Mouse (Mus musculus): Measurements from ENCODE around the gene Hist1h2af. TPM values are rescaled to one million over a fixed set of nuclear protein-coding genes. Genes with fewer than 3 reads are reported as not detected.
"Not testable (repeated sequence)": the region's sequence is repeated elsewhere in the genome, so short reads cannot be mapped to it uniquely, and the experiment has no call there.

The Hist1h2af gene
- total RNA-seq, 2 experiments from 2014 or later = 171 to 245 TPM

DNA sequence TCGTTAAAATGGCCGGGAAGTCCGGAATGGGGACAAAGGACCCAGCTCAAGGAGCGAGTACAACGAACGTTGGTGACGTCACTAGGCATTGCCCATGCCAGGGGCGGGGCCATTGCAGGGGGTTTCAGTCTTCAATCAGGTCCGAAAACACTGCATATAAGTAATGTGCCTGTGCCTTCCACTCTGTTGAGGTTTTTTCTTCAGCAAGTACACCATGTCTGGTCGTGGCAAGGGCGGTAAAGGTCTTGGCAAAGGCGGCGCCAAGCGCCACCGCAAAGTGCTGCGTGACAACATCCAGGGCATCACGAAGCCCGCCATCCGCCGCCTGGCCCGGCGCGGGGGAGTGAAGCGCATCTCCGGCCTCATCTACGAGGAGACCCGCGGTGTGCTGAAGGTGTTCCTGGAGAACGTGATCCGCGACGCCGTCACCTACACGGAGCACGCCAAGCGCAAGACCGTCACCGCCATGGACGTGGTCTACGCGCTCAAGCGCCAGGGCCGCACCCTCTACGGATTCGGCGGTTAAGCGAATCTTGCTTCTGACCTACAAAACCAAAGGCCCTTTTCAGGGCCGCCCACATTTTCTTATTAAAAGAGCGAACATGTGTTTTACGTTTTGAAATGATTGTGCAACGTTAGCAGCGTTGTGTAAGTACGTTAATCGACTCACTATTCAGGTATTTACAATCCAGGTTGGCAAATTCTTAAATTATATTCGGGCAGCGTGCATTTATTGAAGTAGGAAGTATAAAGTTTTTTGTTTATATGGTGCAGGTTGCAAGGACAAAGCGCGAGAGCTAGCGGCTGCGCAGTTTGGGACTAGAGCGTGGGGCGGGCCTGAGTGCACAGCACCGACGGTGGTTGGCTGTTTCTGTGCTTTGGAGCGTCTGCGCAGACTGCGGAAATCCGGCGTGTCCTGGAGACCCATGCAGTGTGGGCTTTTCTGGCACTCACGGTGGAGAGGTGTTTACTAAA is 2.5 kb upstream of the Hist1h2af start, which contains the start of gene Hist1h4h:
TSS of gene Hist1h4h (plus strand) at position 150 of the 975 bp plus-strand sequence.
- intact Hi-C loops (cut with DNase I) = loop anchor here (5.0 to 10.0 kb wide), 3 partner anchors 51 to 1489 kb away; partner anchors contain the start of genes Hist1h2ag, Hist1h2bb, Hist1h2bj and Hist1h3c
- peak; percentile 99 for DNase-seq

DNA sequence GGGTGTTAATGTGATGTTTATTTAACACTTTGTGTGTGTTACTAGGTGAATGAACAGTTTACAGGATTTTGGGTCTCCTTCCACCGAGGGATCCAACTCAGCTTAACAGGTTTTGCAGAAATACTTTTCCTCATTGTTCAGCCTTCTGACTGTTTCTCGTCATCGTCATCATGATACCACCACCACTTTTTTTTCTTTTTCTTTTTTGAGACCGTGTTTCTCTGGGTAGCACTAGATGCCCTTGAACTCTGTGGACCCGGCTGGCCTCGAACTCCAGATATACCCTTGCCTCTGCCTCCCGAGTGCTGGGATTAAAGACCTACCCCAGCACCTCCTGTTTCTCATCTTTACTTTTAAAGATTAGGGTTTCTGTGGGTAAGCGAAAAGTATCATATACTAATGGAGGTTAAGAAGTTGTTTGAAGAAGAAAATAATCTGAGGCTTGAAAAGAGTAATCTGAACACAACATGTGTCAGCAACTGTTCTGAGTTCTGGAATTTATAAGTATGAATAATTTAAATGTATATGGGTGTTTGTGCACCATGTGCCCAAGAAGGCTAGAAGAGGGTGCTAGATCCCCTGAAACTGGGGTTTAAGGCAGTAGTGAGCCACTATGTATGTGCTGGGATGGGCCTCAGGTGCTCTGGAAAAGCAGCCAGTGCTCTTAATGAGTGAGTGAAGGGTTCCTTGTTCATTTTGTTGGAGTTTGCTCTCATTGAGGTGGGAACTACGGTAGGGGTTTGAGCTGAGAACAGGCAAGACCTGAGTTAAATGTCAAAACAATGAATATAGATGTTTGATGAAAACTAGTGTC is 1.2 kb upstream of the Hist1h2af start:
- no peak for DNase-seq
- intact Hi-C loops (cut with DNase I) = loop anchor here (5.0 to 10.0 kb wide), 3 partner anchors 50 to 1490 kb away; partner anchors contain the start of genes Hist1h2ag, Hist1h2bb, Hist1h2bj and Hist1h3c

DNA sequence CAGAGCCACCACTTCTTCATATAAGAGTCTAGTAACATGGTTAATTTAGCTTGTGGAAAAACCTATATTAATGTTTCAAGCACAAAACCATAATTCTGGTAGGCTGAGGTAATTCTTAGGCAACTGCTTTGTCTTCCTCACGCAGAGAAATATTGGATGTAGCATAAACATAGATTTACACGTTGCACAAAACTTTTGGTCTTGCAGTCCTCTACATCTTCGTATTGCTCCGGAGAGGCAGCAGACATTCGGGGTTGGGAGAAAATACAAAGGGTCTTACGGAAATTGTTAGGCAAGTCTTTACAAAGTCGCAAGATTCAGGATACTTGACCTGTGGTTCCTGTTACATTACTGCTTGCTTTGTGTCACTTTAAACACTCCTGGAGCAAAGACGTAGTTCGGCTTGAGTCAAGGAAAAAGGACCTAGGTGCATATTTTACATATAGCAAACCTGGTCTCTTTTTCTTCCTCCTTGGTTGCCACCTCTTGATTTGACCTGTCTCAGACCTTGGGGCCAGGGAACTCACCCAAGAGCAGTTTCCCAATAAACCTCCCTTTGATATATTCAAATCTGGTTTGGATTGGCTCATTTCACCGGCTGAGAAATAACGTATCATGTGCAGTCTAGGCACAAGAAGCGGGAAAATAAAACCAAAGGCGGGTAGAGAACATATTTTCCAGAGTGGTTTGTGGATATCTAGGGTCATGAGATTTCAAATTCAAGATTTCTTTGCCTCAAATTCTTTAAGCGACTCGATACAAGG is 844 bp downstream of the Hist1h2af start:
- intact Hi-C loops (cut with DNase I) = loop anchor here (5.0 to 10.0 kb wide), 3 partner anchors 48 to 1492 kb away; partner anchors contain the start of genes Hist1h2ag, Hist1h2bb, Hist1h2bj and Hist1h3c
- DNase-seq = no peak

DNA sequence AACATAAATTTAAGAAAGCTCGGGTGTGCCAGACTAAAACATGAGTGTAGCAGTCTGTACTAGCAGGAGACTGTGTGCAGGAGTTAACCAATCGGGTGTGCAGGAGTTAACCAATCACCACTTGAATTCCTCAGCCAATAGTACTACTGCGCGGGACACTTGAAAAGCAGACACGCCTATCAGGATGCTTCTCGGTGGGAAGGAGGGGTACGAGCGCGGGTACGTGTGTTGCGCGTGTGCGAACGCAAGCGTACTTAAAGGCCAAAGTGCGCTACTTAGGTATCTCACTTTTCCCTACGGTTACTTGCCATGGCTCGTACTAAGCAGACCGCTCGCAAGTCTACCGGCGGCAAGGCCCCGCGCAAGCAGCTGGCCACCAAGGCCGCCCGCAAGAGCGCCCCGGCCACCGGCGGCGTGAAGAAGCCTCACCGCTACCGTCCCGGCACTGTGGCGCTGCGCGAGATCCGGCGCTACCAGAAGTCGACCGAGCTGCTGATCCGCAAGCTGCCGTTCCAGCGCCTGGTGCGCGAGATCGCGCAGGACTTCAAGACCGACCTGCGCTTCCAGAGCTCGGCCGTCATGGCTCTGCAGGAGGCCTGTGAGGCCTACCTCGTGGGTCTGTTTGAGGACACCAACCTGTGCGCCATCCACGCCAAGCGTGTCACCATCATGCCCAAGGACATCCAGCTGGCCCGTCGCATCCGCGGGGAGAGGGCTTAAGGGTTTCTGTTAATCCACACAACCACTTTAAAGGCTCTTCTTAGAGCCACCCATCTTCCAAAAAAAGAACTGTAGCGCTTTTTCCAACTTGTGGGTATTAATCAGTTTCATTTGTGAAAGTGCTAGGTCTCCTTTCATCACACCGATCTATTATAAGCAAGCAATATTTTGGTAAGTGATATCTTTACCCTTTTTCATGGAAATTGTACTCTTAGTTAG is 1.7 kb downstream of the Hist1h2af start, which contains the start of gene Hist1h3g:
TSS of gene Hist1h3g (plus strand) at position 286 of the 939 bp plus-strand sequence.
- intact Hi-C loops (cut with DNase I) = loop anchor here (10.0 kb wide), 1 partner anchor 209 kb away; the partner anchor contains the start of genes Hist1h2bb and Hist1h3c
- DNase-seq = peak; percentile 92 to 93

DNA sequence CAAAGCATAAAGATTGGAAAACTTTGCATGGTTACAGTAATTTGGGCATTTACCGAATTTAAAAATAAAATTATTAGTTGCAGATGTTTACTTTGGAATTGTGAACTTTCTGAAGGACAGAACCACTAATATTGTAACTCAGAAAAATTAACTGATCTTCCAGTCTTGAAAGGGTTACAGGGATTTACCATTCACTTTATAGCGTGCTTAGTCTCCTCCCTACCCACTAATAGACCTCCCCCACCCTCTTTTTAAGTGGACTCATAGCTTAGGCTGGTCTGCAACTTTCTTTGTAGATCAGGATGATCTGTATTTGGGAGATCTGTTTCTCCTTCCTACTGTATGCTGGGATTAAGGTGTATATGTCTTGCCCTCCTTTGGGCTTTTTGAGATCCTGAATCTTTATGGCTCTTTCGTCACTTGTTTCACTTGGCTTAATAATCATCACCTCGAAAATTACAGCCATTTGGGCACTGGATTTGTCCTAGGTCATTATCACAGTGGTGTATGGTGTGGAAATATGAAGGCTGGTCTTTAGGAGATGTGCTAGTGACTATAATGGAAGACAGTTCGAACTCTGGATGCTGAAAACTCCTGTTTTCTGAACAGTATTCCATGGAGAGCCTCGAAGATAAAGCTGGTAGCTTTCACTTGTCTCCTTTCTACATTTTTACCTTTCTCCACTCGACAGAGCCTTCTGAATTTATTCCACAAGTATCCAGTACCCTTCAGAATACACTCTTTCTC is 2.5 kb downstream of the Hist1h2af start:
- no peak for DNase-seq
- intact Hi-C loops (cut with DNase I) = loop anchor here (10.0 kb wide), 1 partner anchor 209 kb away; the partner anchor contains the start of genes Hist1h2bb and Hist1h3c

DNA sequence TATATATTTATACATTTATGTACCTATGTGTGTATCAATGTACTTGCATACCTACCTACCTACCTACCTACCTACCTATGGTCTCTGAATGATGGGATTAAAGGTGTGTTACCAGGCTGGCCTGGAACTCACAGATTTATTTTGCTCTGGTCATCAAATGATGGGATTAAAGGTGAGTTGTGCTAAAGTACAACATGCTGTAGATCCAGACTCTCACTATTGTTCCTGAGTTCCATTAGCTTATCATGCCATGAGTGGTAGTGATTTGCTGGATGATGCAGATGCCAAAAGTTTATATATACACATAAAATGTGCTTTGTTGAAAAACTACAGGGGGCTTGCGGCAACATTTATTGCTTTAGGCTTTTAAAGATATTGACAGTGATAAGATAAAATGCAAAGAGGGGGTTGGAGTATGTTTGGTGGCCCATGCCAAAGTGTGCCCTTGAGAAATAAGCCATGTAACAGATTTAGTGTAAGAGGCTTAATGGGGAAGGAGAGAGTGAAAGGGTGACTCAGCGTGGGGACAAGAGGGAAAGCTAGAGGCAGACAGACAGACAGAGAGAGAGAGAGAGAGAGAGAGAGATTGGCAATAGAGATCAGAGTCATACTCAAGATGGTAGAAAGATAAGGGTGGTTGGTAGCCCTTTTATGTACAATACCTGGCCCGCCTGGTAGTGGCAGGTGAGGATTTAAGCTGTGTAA is 3.5 kb downstream of the Hist1h2af start:
- no peak for DNase-seq
- intact Hi-C loops (cut with DNase I) = loop anchor here (10.0 kb wide), 1 partner anchor 208 kb away; the partner anchor contains the start of genes Hist1h2bb and Hist1h3c

DNA sequence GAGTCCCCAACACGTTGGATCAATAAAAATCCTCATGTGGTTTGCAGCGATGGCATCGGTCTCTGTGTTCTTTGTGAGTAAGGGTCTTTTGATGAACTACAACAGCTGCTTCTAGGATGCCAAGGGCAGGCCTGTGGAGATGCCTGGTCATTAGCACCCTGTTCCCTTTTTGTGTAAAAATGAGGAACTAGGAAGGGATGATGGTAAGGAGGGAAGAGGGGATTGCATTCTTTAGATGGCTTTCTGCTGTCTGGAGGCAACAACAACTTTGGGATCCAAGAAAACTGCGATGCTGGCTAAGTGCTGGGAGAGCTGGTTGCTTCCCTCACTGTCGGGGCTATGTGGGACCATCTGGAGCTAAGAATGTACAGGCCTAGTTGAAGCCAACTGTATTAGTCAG is 4.5 kb downstream of the Hist1h2af start:
- no peak for DNase-seq
- intact Hi-C loops (cut with DNase I) = loop anchor here (10.0 kb wide), 1 partner anchor 207 kb away; the partner anchor contains the start of genes Hist1h2bb and Hist1h3c

DNA sequence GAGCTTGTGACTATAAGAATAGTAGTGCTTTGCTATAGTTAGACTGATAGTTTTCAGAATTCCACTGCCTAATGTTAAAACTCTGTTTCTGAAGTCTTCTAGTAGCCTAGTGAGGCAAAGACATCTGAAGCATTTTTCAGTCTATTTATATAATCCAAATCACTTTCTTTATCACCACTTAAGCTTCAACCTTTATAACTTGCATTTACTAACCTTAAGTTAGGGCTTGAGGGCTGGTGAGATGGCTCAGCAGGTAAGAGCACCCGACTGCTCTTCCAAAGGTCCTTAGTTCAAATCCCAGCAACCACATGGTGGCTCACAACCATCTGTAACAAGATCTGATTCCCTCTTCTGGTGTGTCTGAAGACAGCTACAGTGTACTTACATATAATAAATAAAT is 6.1 kb downstream of the Hist1h2af start:
- not testable (repeated sequence) for DNase-seq
- intact Hi-C loops (cut with DNase I) = loop anchor here (10.0 kb wide), 1 partner anchor 205 kb away; the partner anchor contains the start of genes Hist1h2bb and Hist1h3c

DNA sequence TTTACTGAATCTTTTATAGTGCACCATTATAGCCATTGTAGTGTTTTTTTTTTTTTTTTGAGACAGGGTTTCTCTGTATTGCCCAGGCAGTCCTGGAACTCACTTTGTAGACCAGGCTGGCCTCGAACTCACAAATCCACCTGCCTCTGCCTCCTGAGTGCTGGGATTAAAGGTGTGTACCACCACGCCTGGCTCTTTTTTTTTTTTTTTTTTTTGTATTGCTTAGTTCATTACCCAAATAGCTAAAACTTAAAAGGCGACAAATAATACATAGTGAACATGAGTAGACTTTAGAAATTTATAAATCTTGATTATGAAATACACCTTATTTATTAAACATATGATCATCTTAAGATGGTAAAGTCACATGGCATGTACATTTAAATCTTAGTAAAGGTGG is 7.8 kb downstream of the Hist1h2af start:
- intact Hi-C loops (cut with DNase I) = no loop called here

DNA sequence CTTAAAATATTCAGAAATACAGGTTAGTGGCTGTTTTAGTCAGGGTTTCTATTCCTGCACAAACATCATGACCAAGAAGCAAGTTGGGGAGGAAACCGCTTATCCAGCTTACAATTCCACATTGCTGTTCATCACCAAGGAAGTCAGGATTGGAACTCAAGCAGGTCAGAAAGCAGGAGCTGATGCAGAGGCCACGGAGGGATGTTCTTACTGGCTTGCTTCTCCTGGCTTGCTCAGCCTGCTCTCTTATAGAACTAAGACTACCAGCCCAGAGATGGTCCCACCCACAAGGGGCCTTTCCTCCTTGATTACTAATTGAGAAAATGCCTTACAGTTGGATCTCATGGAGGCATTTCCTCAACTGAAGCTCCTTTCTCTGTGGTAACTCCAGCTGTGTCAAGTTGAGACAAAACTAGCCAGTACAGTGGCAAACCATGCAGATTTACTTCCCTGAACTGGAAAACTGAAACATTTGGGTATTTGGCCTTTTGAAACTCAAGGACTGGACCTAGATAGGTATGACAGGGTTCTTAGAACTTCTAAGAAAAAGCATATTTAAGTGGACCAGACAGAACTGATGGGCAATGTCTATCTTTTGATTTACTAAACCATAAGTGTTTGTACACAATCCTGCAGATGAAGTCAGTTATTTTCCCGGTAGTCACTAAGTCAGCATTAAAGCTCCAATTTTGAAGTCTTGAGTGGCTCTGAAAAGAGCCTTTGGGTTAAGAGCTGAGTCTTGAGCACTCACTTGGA is 8.7 kb downstream of the Hist1h2af start:
- intact Hi-C loops (cut with DNase I); DNase-seq: not testable (repeated sequence)

More for the DNA sequence above, 7.8 kb downstream of the Hist1h2af start:
- no peak for DNase-seq

DNA sequence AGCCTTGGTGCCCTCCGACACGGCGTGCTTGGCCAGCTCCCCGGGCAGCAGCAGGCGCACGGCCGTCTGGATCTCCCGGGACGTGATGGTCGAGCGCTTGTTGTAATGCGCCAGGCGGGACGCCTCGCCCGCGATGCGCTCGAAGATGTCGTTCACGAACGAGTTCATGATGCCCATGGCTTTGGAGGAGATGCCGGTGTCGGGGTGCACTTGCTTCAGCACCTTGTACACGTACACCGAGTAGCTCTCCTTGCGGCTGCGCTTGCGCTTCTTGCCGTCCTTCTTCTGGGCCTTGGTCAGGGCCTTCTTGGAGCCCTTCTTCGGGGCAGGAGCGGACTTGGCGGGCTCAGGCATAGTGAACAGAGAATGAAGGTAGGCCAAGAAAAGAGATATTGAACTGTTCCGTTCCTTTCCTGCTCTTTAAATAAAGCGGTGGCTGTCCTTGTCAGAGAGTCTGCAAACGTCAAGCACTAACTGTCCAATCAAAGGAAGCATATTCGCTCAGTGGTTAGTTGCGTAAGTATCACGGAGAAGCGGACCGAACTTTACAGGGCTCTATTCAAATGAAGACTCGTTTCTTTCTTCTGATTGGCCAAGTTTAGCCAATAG is 9.4 kb downstream of the Hist1h2af start, which contains the start of gene Hist1h2bh:
TSS of gene Hist1h2bh (minus strand) at position 394 of the 609 bp plus-strand sequence.
- DNase-seq = peak; percentile 85 to 86
- intact Hi-C loops (cut with DNase I) = not testable (repeated sequence)

DNA sequence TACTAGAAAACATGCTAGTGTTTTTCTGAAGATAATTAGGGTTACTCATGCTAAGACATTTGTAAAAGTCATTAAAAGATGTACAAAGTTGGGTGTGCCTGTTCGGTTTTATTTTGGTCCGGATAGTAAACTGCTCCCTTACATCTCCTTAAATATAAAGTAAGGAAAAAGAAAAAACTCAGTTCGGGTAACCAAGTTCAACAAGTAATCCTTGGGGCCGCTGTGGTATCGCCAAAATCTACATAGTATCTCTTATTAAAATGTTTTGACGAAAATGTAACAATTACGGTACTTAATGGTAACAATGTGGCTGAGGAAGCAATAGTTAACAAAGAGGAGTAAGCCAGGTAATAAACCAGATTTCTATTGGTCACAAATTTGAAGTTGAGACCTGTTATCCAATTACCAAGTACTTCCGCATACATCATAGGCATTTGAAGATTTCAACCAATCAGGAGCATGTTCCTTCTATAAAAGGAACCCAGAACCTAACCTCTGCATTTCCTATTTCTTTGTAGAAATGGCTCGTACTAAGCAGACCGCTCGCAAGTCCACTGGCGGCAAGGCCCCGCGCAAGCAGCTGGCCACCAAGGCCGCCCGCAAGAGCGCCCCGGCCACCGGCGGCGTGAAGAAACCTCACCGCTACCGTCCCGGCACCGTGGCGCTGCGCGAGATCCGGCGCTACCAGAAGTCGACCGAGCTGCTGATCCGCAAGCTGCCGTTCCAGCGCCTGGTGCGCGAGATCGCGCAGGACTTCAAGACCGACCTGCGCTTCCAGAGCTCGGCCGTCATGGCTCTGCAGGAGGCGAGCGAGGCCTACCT is 10.5 kb downstream of the Hist1h2af start, which contains the start of gene Hist1h3f:
TSS of gene Hist1h3f (plus strand) at position 88 of the 822 bp plus-strand sequence.
- intact Hi-C loops (cut with DNase I) = no loop called here
- DNase-seq = peak; percentile 87 to 88

DNA sequence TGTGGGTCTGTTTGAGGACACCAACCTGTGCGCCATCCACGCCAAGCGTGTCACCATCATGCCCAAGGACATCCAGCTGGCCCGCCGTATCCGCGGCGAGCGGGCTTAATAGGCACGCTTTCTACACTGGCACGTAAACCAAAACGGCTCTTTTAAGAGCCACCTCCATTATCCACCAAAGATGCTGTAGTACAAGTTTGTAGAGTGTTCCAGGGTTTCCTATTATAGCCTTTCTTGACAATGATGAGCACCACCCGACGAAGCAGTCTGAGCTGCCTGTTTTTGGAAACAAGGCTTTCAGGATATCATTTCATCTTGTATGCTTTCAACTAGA is 11.0 kb downstream of the Hist1h2af start:
- intact Hi-C loops (cut with DNase I) = not testable (repeated sequence)
- DNase-seq = peak in 1 of 2 experiments; percentile 25

DNA sequence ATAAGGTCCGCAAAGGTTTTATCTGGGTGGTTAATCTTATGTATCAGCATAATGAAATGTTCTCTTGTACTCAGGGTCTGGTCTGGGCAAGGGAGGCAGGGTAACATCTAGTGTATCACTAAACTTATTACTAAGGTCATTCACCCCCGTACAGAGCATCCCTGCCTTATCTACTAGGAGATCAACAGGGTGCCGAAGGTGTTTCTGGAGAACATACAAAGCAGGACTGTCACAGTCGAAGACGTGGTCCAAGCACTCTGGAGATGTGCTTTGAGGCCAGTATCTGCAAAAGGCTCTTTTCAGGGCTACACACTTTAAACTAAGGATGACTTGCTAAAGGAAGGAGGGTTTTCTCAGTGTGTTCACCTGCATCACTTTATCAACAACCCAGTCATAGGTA is 13.0 kb downstream of the Hist1h2af start:
- intact Hi-C loops (cut with DNase I) = no loop called here
- DNase-seq = no peak

DNA sequence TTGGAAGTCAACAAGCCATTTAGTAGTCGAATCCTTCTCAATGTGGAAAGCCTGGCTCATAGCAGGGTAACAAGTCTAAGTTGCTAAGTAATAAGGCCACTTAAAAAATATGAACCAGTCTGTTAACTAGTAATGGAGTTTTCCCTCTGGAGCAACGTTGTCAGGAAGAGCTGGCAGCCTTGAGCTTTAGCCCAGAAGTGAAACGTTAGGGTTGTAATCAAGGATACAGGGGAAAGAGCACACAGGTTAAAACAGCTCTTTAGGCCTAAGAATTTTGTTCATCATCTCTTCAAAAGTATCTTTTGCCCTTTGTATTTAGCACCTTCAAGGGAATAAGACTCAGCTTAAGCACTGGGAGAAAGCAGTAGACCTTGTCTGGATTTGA is 17.0 kb downstream of the Hist1h2af start:
- intact Hi-C loops (cut with DNase I) = no loop called here
- peak in 1 of 2 experiments; percentile 4 for DNase-seq
